Mouse (Mus musculus): Measurements from ENCODE around the gene Strn. TPM values are rescaled to one million over a fixed set of nuclear protein-coding genes. Genes with fewer than 3 reads are reported as not detected.

Gene Strn
- polyA plus RNA-seq, 1 experiment from 2014 or later, result 8.1 TPM

DNA sequence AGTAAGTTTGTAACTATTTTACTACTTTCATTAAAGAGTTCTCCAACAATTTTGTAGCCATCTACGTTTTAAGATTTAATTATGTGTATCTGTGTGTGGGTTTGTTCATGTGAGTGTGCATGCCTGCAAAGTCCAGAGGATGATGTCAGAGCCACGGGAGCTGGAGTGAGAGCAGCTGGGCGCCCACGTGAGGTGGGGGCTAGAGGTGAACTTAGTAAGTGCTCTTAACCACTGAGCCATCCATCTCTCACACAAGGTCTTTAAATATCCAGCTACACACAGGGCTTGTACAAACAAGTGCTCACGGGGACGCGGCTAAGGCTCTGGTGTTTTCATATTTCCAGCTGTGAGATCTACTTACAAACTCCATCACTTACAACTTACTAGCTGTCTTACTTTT lies 29.1 kb upstream of the Strn start:
- H3K4me2 ChIP-seq, result no peak overlapping the region
- no peaks in the 10 kb centered on the region for H3K9me3 ChIP-seq (ENCODE audit: low read depth, low read length)
- TF ChIP-seq CTCF (IDR thresholded peaks at IDR 0.05; ENCODE audit: low read depth), result no peak
- no peak overlapping the region for H3K27ac ChIP-seq (ENCODE audit: low read depth)
- no peaks in the 10 kb centered on the region for H3K4me1 ChIP-seq (ENCODE audit: insufficient read depth)
- ATAC-seq (ENCODE audit: insufficient read depth) (no peak), DNase-seq (no peak)
- peaks cover 18% of the 10 kb centered on the region; the same call in 1 of the 2 replicates for H3K36me3 ChIP-seq (ENCODE audit: insufficient read depth)
- no peak overlapping the region for H3K4me3 ChIP-seq (ENCODE audit: low read depth, low read length)
- no peaks in the 10 kb centered on the region for H3K27me3 ChIP-seq (ENCODE audit: insufficient read depth, low read length)
- 59% methylated on average over 7 of the region's 7 CpGs for WGBS
- H3K9ac ChIP-seq, result no peak overlapping the region

- Histone ChIP-seq H3K4me3 (ENCODE audit: low read depth, low read length) (no peak overlapping the region), H3K9ac (no peak overlapping the region), H3K9me3 (ENCODE audit: low read depth, low read length) (no peaks in the 10 kb centered on the region), H3K27ac (ENCODE audit: low read depth) (no peak overlapping the region), H3K27me3 (ENCODE audit: insufficient read depth, low read length) (no peaks in the 10 kb centered on the region), H3K4me2 (no peak overlapping the region), H3K4me1 (ENCODE audit: insufficient read depth) (no peaks in the 10 kb centered on the region), H3K36me3 (ENCODE audit: insufficient read depth) (peaks cover 18% of the 10 kb centered on the region; the same call in 1 of the 2 replicates)
- 80% methylated on average over 5 of the region's 5 CpGs for WGBS
- TF ChIP-seq CTCF (IDR thresholded peaks at IDR 0.05; ENCODE audit: low read depth), result no peak
- ATAC-seq (ENCODE audit: insufficient read depth), result no peak
- DNase-seq, result no peak
Observed at GRCm38 (mm10) chr17:78763272-78763671, 26.3 kb upstream of the Strn start.

GRCm38 (mm10) chr17:78752938-78753655 lies 16.1 kb upstream of the Strn start:
- H3K4me2 ChIP-seq, result no peak overlapping the region
- peaks cover 21% of the 10 kb centered on the region; the same call in 1 of the 2 replicates for H3K36me3 ChIP-seq (ENCODE audit: insufficient read depth)
- H3K4me1 ChIP-seq (ENCODE audit: insufficient read depth), result no peaks in the 10 kb centered on the region
- H3K4me3 ChIP-seq (ENCODE audit: low read depth, low read length), result no peak overlapping the region
- no peaks in the 10 kb centered on the region for H3K27me3 ChIP-seq (ENCODE audit: insufficient read depth, low read length)
- DNase-seq, result peak; percentile 32
- 46% methylated on average over 17 of the region's 17 CpGs for WGBS
- no peaks in the 10 kb centered on the region for H3K9me3 ChIP-seq (ENCODE audit: low read depth, low read length)
- no peak for ATAC-seq (ENCODE audit: insufficient read depth)
- no peak for TF ChIP-seq CTCF (IDR thresholded peaks at IDR 0.05; ENCODE audit: low read depth)
- no peak overlapping the region for H3K9ac ChIP-seq
- H3K27ac ChIP-seq (ENCODE audit: low read depth), result no peak overlapping the region

DNA sequence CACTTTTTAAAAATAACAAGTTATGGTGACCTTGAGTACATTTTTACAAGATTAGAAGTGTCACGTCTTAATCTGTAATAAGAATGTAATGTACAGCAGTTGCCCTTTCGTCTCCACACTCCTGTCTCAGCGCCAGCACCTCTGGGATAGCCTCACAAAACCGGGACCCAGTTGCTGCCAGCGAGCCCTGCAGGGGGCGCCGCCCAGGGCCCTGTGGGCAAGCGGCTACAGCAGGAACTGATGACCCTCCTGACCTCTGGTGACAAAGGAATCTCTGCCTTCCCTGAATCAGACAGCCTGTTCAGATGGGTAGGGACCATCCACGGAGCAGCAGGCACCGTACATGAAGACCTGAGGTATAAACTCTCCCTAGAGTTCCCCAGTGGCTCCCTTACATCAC lies 15.1 kb upstream of the Strn start:
- H3K4me3 ChIP-seq (ENCODE audit: low read depth, low read length), result no peak overlapping the region
- H3K9me3 ChIP-seq (ENCODE audit: low read depth, low read length), result no peaks in the 10 kb centered on the region
- H3K27me3 ChIP-seq (ENCODE audit: insufficient read depth, low read length), result no peaks in the 10 kb centered on the region
- no peak for TF ChIP-seq CTCF (IDR thresholded peaks at IDR 0.05; ENCODE audit: low read depth)
- no peaks in the 10 kb centered on the region for H3K4me1 ChIP-seq (ENCODE audit: insufficient read depth)
- DNase-seq, result no peak
- ATAC-seq (ENCODE audit: insufficient read depth), result no peak
- H3K4me2 ChIP-seq, result no peak overlapping the region
- H3K36me3 ChIP-seq (ENCODE audit: insufficient read depth), result peaks cover 19% of the 10 kb centered on the region; the same call in 1 of the 2 replicates
- no peak overlapping the region for H3K27ac ChIP-seq (ENCODE audit: low read depth)
- WGBS, result 63% methylated on average over 10 of the region's 10 CpGs
- no peak overlapping the region for H3K9ac ChIP-seq

DNA sequence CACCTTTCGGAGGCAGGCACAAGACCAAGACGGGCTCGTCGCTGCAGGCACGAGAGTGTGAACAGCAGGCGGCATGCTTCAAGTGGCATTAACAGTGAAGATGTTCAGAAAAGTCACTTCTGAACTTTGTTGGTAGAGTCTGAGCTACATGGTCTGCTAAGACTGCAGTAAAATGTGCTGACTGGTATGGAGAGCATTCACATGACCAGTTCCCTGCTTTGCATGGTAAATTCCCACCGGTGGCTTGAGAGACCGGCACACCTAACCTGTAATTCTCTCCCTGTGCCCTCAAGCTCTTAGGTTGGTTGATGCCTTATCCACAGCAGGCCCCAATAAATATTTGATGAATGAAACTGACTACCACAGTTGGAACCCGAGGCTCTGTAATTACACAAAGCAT lies 11.4 kb upstream of the Strn start:
- DNase-seq (no peak), ATAC-seq (ENCODE audit: insufficient read depth) (no peak)
- no peak overlapping the region for H3K27ac ChIP-seq (ENCODE audit: low read depth)
- WGBS, result 83% methylated on average over 9 of the region's 9 CpGs
- no peak overlapping the region for H3K4me3 ChIP-seq (ENCODE audit: low read depth, low read length)
- no peaks in the 10 kb centered on the region for H3K27me3 ChIP-seq (ENCODE audit: insufficient read depth, low read length)
- H3K9me3 ChIP-seq (ENCODE audit: low read depth, low read length), result no peaks in the 10 kb centered on the region
- no peak overlapping the region for H3K9ac ChIP-seq
- peaks cover 6% of the 10 kb centered on the region; the same call in 1 of the 2 replicates for H3K36me3 ChIP-seq (ENCODE audit: insufficient read depth)
- TF ChIP-seq CTCF (IDR thresholded peaks at IDR 0.05; ENCODE audit: low read depth), result no peak
- no peaks in the 10 kb centered on the region for H3K4me1 ChIP-seq (ENCODE audit: insufficient read depth)
- no peak overlapping the region for H3K4me2 ChIP-seq

- ATAC-seq (ENCODE audit: insufficient read depth), result no peak
- Histone ChIP-seq H3K9me3 (ENCODE audit: low read depth, low read length) (no peaks in the 10 kb centered on the region), H3K4me3 (ENCODE audit: low read depth, low read length) (no peak overlapping the region), H3K27ac (ENCODE audit: low read depth) (no peak overlapping the region), H3K36me3 (ENCODE audit: insufficient read depth) (no peaks in the 10 kb centered on the region), H3K9ac (no peak overlapping the region), H3K4me2 (no peak overlapping the region), H3K27me3 (ENCODE audit: insufficient read depth, low read length) (no peaks in the 10 kb centered on the region), H3K4me1 (ENCODE audit: insufficient read depth) (0 out of 2 replicates have a peak, but pooled peaks cover 4% of the 10 kb centered on the region)
- no peak for TF ChIP-seq CTCF (IDR thresholded peaks at IDR 0.05; ENCODE audit: low read depth)
- DNase-seq, result no peak
- 38% methylated on average over 1 of the region's 1 CpGs for WGBS
Observed at GRCm38 (mm10) chr17:78738416-78738815, 1.4 kb upstream of the Strn start.

DNA sequence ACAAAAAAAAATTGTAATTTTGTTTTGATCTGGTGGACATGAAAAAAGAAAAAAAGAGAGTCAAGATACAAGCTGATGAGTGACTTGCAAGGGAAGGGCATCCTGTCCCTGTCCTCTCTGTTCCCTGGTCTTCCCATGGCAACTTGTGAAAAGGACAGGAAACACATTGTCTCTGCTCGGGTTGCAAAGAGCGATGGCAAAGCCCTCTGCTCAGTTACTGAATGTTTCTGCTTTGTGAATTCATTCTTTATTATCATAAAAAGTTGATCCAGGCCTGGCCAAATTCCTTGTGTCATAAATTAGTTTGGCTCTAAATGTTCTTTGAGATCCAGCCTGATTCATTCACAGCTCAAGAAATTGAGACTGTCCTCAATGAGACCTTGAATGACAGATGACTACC lies 775 bp upstream of the Strn start:
- Histone ChIP-seq H3K4me3 (ENCODE audit: low read depth, low read length) (no peak overlapping the region), H3K27ac (ENCODE audit: low read depth) (no peak overlapping the region), H3K9ac (no peak overlapping the region), H3K27me3 (ENCODE audit: insufficient read depth, low read length) (no peaks in the 10 kb centered on the region), H3K4me2 (no peak overlapping the region), H3K9me3 (ENCODE audit: low read depth, low read length) (no peaks in the 10 kb centered on the region), H3K36me3 (ENCODE audit: insufficient read depth) (no peaks in the 10 kb centered on the region), H3K4me1 (ENCODE audit: insufficient read depth) (0 out of 2 replicates have a peak, but pooled peaks cover 4% of the 10 kb centered on the region)
- TF ChIP-seq CTCF (IDR thresholded peaks at IDR 0.05; ENCODE audit: low read depth), result no peak
- DNase-seq (peak; percentile 31), ATAC-seq (ENCODE audit: insufficient read depth) (no peak)
- 45% methylated on average over 2 of the region's 2 CpGs for WGBS

All from lung, embryonic 14.5 days (tissue).